Mouse (Mus musculus): ENCODE results near the gene Tctex1d4. TPM values are rescaled to one million over a fixed set of nuclear protein-coding genes. Genes with fewer than 3 reads are reported as not detected.
A peak's percentile ranks its signal among the peaks of the same experiment; 100 is the strongest.

The Tctex1d4 gene
- total and polyA plus RNA-seq, 3 experiments, result 0.98 TPM; not detected in 2

DNA sequence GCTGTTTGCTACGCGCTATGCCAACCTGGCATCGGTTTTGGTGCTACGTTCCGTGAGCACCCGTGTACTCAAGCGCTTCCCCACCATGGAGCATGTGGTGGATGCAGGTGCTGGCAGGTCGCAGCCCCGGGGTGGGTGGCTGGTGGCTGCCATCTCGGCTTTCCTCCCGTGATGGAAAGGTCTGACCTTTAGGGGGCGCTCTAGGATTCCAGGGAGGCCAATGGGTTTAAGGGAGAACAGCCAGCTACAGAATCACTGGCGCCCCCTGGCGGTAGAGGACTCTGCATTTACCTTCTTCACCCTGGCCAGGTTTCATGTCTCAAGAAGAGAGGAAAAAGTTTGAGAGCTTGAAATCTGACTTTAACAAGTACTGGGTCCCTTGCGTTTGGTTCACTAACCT, 19.6 kb downstream of the Tctex1d4 start (continued):
- TF ChIP-seq NELFE (IDR thresholded peaks at IDR 0.05; ENCODE audit: low read depth, low read length) (peak; percentile 66; the same call in 1 of the 2 replicates), MEF2A (IDR thresholded peaks at IDR 0.05; ENCODE audit: borderline replicate concordance, low read depth, low read length) (no peak), ELF1 (IDR thresholded peaks at IDR 0.05; ENCODE audit: low read depth, low read length) (no peak), MAFK (IDR thresholded peaks at IDR 0.05; ENCODE audit: insufficient replicate concordance, low read length) (no peak), IRF4 (IDR thresholded peaks at IDR 0.05; ENCODE audit: low read depth, low read length) (0 out of 2 replicates have a peak, but pooled peaks have one; percentile 21), E2F4 (IDR thresholded peaks at IDR 0.05; ENCODE audit: insufficient replicate concordance, low read depth, low read length) (no peak), ZNF384 (IDR thresholded peaks at IDR 0.05; ENCODE audit: low read depth, low read length) (no peak), CTCF (conservative IDR thresholded peaks at IDR 0.05 in 1 of 2, IDR thresholded peaks at IDR 0.05 in 1 of 2; ENCODE audit: low read depth in 2 of 2, low read length in 2 of 2) (peak; percentile 88 to 99)

DNA sequence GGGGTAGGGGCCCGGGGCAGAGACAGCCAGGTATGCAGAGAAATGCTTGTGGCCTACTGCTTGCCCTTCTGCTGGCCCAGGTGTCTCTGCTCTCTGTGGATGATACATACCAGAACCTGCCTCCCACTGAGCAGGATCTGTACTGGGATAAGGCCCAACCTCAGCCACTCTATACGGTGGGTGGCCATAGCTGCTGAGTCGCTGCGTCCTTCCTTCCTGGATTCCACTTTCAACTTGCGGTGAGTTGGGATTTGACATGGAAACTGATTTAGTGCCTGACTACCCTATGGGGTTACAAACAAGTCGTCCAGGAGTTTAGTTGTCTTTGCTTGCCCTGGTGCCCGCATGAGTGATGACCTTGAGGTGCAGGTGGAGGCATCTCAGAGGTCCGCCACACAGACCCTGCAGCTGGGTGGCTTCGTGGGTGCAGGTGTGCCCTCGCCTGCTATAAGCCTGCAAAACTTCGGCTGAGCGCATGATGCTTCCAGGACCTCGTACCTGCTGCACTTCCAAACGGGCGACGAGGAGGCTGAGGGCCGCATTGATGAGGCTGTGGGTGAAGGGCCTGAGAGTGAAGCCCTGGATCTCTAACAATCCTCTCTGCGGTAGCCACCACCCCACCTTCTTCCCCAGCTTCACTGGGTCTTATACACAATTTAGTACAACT, 21.6 kb downstream of the Tctex1d4 start:
- no peak overlapping the region for H3K4me2 ChIP-seq (ENCODE audit: insufficient read depth, low read depth, poor library complexity, severe bottlenecking)
- H3K79me2 ChIP-seq (replicated peaks; ENCODE audit: control insufficient read depth, extremely low read depth, insufficient read depth, poor library complexity, severe bottlenecking), result peaks cover 11% of the 10 kb centered on the region
- H3K27me3 ChIP-seq (replicated peaks), result no peaks in the 10 kb centered on the region
- TF ChIP-seq MYC (IDR thresholded peaks at IDR 0.05; ENCODE audit: low read depth, low read length), result no peak
- TF ChIP-seq UBTF (IDR thresholded peaks at IDR 0.05; ENCODE audit: low read depth, low read length), result no peak
- TF ChIP-seq POLR2AphosphoS2 (IDR thresholded peaks at IDR 0.05; ENCODE audit: low read depth, low read length), result 0 out of 2 replicates have a peak, but pooled peaks have one; percentile 15
- no peak for TF ChIP-seq USF1 (IDR thresholded peaks at IDR 0.05; ENCODE audit: low read depth, low read length)
- no peak for TF ChIP-seq JUND (conservative IDR thresholded peaks at IDR 0.05; ENCODE audit: low read depth, low read length)
- peak; percentile 83; the same call in 1 of the 2 replicates for TF ChIP-seq ZMIZ1 (IDR thresholded peaks at IDR 0.05; ENCODE audit: low read depth, low read length)
- no peak for TF ChIP-seq NELFE (IDR thresholded peaks at IDR 0.05; ENCODE audit: low read depth, low read length)
- 0 out of 2 replicates have a peak, but pooled peaks have one; percentile 18 for TF ChIP-seq POLR2A (IDR thresholded peaks at IDR 0.05; ENCODE audit: low read depth, low read length)
- dilution Hi-C loops (cut with MboI; ENCODE audit: extremely low pct_ligation_motif_present, extremely low pct_unique_long_range_greater_than_20kb, low sequenced_read_pairs), result no loop called here
- H3K4me3 ChIP-seq (replicated peaks in 1 of 3; ENCODE audit: low read depth in 2 of 3, low read length in 2 of 3, poor library complexity in 1 of 3), result no peak overlapping the region
- no peaks in the 10 kb centered on the region for H3K9me3 ChIP-seq (replicated peaks; ENCODE audit: low read length)
- no peak for DNase-seq (ENCODE audit: extremely low read depth)
- H3K9ac ChIP-seq (ENCODE audit: insufficient read depth, low read depth), result no peak overlapping the region
- H3K4me1 ChIP-seq (ENCODE audit: control insufficient read depth in 1 of 2, insufficient read depth in 2 of 2), result peaks cover 7 to 23% of the 10 kb centered on the region in 2 experiments
- peaks cover 47 to 54% of the 10 kb centered on the region in 2 experiments for H3K36me3 ChIP-seq (replicated peaks in 1 of 2; ENCODE audit: control insufficient read depth in 1 of 2, insufficient read depth in 1 of 2, low read length in 1 of 2)
- H3K27ac ChIP-seq (ENCODE audit: insufficient read depth, low read depth), result no peak overlapping the region
- in situ Hi-C loops (cut with MboI; ENCODE audit: low pct_ligation_motif_present, low pct_unique_long_range_greater_than_20kb, low sequenced_read_pairs), result no loop called here

DNA sequence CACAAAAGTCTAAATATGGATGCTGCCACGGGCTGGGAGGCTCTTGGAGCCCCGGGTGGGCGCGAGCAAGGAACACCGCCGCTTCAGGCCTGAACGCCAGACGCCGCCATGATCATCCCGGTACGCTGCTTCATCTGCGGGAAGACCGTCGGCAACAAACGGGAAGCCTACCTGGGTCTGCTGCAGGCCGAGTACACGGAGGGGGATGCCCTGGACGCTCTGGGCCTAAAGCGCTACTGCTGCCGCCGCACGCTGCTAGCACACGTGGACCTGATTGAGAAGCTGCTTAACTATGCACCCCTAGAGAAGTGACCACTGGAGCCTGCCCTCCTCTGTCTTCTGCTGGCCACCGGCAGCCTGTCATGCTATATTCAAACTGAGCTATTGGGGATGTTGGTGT, 22.2 kb downstream of the Tctex1d4 start:
- Histone ChIP-seq H3K27ac (ENCODE audit: insufficient read depth, low read depth) (no peak overlapping the region), H3K4me1 (ENCODE audit: control insufficient read depth in 1 of 2, insufficient read depth in 2 of 2) (peaks cover 8 to 27% of the 10 kb centered on the region in 2 experiments), H3K36me3 (replicated peaks in 1 of 2; ENCODE audit: control insufficient read depth in 1 of 2, insufficient read depth in 1 of 2, low read length in 1 of 2) (peaks cover 53 to 61% of the 10 kb centered on the region in 2 experiments), H3K9ac (ENCODE audit: insufficient read depth, low read depth) (no peak overlapping the region), H3K9me3 (replicated peaks; ENCODE audit: low read length) (no peaks in the 10 kb centered on the region), H3K79me2 (replicated peaks; ENCODE audit: control insufficient read depth, extremely low read depth, insufficient read depth, poor library complexity, severe bottlenecking) (peaks cover 17% of the 10 kb centered on the region), H3K4me3 (replicated peaks in 1 of 3; ENCODE audit: low read depth in 2 of 3, low read length in 2 of 3, poor library complexity in 1 of 3) (no peak overlapping the region), H3K4me2 (ENCODE audit: insufficient read depth, low read depth, poor library complexity, severe bottlenecking) (no peak overlapping the region), H3K27me3 (replicated peaks) (no peaks in the 10 kb centered on the region)
- in situ Hi-C loops (cut with MboI; ENCODE audit: low pct_ligation_motif_present, low pct_unique_long_range_greater_than_20kb, low sequenced_read_pairs), result no loop called here
- DNase-seq (ENCODE audit: extremely low read depth), result no peak
- dilution Hi-C loops (cut with MboI; ENCODE audit: extremely low pct_ligation_motif_present, extremely low pct_unique_long_range_greater_than_20kb, low sequenced_read_pairs), result no loop called here
- TF ChIP-seq CHD2 (IDR thresholded peaks at IDR 0.05; ENCODE audit: low read length) (no peak; the same call in 1 of the 2 replicates), ETS1 (conservative IDR thresholded peaks at IDR 0.05; ENCODE audit: low read depth, low read length) (0 out of 2 replicates have a peak, but pooled peaks have one; percentile 17), ZC3H11A (IDR thresholded peaks at IDR 0.05; ENCODE audit: low read depth, low read length) (no peak), USF1 (IDR thresholded peaks at IDR 0.05; ENCODE audit: low read depth, low read length) (no peak)
